Mouse (Mus musculus) 3T3-L1 (cell line): Measurements from ENCODE around the gene Atp6v1d.

Experiments
- DNase-seq: peaks from one replicate; pipeline ENCODE4 v3.0.0-alpha.2; 2015; ENCODE audit warnings: low read depth, low spot score

Atp6v1d gene

DNA sequence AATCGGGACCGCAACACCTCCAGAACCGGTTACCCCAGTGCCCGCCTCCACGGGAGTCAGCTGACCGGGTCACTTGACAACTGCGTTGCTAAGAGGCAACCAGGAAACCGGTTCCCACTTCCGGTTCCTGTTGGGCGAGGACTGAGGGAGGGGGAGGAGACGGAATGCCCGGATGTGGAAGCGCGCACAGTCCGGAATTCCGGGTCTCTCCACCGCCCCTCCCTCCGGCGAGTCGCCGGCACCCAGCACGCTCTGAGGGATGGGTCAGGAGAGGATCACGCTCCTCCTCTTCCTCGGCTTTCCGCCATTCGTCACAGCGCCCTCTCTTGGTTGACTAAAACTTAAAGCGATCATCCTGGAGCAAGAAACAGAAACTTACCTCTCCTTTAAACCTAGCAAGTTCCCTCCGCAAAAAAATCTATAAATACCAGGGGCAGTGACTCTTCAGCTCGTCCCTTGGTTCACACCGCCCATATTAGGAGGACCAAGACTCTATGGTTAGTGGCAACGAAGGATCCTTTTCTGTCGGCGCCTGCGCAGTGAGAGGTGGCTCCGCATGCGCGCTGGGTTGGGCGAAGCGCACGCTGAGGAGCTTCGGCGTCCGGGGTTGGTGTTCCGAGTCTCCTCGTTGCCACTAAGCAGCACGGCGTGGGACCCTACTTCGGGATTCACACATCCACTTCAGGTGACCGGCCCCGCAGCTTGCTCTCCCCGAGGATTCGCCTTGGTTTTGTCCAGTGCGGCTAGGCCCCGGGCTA is at the start of gene Atp6v1d, which contains the start of gene Eif2s1:
TSS of gene Atp6v1d (minus strand) at position 143 of the 758 bp plus-strand sequence.
TSS of gene Eif2s1 (plus strand) at position 324 of the 758 bp plus-strand sequence.
- DNase-seq = peak; percentile 99

- no peak for DNase-seq
These were observed 49.4 kb upstream of the Atp6v1d start for GRCm38 (mm10) chr12:78910684-78911461.

- DNase-seq = peak; percentile 55
These were observed 46.7 kb upstream of the Atp6v1d start for GRCm38 (mm10) chr12:78908081-78908605.

GRCm38 (mm10) chr12:78906707-78907162 is 45.3 kb upstream of the Atp6v1d start, which contains the start of gene Plek2:
Plek2 (minus strand) TSS chr12:78906964.
- no peak for DNase-seq

DNA sequence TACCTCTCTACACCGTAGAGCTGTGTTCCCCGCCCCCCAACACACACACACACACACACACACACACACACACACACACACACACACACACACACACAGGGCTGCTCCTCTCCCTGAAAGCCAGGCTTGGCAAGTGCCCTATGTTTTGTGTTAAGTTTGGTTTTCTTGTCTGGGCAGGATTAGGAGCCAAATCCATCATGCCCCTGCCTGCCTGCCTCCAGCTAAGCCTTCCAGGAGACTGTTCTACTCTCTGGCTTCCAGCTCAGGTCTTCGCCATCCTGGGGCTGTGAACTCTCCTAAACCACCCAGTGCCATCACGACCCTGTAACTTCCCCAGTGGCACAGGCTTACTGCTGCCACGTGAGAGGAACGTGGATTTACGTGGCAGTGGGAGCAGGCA is 43.1 kb upstream of the Atp6v1d start:
- no peak for DNase-seq

DNA sequence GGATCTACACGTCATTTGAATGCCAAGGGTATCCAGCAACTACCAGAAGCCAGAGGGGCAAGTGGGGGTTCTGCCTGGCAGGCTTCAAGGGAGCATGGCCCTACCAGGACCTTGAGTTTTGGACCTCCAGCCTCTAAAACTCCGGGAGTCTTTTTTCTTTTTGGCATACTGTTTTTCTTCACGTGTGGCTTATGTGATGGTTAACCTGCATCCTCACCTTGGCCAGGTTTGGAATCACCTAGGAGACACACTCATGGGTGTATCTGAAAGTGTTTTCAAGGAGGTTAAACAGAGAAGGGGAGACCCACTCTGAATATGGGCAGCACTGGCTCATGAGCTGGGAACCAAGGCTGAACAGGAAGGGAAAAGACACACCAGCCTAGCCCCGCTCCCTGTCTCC is 41.9 kb upstream of the Atp6v1d start:
- no peak for DNase-seq

- no peak for DNase-seq
These were observed 40.0 kb upstream of the Atp6v1d start for GRCm38 (mm10) chr12:78901467-78901866.

DNA sequence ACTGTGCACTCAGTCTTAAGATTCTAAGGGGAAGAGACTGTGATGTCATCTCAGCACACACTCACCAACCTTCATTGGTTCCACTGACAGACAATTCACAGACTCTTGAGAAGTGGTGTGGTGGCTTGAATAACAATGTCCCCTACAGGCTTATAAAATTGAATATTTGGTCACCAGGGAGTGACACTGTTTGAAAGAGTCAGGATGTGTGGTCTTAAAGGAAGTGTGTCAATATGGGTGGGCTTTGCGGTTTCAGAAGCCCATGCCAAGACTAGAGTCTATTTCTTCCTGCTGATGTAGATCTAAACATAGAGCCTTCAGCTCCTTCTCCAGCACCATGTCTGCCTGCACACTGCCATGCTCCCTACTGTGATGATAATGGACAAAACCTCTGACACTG is 36.4 kb upstream of the Atp6v1d start:
- DNase-seq = no peak

- DNase-seq = no peak
These were observed 29.7 kb upstream of the Atp6v1d start for GRCm38 (mm10) chr12:78891149-78891548.

DNA sequence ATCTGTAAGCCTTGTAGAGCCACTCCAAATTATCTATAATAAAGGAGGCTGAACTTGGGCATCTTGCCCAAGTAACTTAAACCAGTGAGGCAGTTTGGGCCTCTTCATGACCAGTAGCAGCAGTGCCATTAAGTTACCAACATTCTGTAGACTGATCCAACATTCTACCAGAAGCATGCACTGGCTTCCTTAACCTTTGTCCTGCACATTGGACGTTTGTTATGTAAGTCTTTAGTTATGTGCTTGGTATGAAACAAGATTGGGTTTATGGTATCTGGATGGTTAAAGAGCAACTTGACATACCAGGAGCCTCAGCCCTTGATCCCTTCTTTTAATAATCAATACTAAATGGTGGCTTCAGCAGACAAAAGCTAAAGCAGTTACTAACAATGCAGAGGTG is 28.6 kb upstream of the Atp6v1d start:
- DNase-seq = no peak

DNA sequence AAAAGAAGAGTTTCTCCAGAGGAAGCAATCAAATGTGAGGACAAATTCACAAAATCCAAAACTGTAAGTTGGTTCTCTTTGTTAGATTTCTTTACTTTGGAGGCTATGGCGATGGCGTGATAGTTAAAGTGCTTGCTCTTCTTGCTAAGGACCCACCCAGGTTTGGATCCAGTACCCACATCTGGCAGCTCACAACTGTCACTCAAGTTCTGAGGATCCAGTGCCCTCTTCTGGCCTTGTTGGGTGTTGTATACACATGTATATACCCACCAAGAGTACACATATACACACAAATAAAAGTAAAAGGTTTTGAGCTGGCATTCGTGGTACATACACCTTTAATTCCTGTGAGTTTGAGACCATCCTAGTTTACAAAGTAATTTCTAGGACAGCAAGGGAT is 13.1 kb upstream of the Atp6v1d start:
- no peak for DNase-seq

- DNase-seq = peak; percentile 45
These were observed 6.7 kb upstream of the Atp6v1d start for GRCm38 (mm10) chr12:78868115-78868514.

GRCm38 (mm10) chr12:78865434-78865833 is 4.0 kb upstream of the Atp6v1d start:
- peak; percentile 68 for DNase-seq

GRCm38 (mm10) chr12:78862254-78862730 is 854 bp upstream of the Atp6v1d start:
- no peak for DNase-seq

GRCm38 (mm10) chr12:78860921-78861495 is 430 bp downstream of the Atp6v1d start:
- DNase-seq = peak; percentile 57

GRCm38 (mm10) chr12:78848246-78848645 is 13.2 kb downstream of the Atp6v1d start:
- DNase-seq = no peak

DNA sequence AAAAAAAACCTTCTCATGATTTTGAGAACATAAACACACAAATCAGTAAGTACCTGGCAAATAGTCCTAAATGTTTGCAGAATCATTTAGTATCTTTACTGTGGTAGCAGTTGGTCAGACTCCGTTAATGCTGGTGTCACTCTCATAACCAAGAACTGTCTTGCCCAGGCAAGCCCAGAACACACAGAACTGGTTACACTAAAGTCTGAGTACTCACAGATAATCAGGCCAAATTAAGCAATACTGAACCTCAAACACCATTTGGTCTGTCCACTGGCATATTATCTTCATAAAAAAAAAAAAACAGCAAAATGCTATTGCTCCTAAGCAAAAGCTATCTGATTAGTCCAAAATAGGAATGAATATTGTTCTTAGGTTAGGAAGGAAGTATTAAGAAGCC is 19.0 kb downstream of the Atp6v1d start:
- DNase-seq = no peak

GRCm38 (mm10) chr12:78839906-78840305 is 21.5 kb downstream of the Atp6v1d start:
- DNase-seq = no peak

DNA sequence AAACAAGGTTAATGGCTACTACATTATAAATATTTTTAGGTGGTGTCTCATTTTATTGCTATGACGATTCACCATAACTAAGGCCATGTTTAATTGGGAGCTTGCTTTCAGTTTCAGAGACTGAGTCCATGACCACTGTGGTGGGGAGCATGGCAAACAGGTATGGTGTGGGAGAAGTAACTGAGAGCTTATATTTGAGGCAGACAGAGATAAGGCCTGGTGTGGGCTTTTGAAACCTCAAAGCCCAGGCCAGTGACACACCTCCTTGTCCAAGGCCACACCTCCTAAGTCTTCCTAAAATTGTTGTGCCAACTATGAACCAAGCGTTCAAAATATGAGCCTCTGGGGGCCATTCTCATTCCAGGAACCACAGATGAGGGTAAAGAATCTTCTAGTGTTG is 26.9 kb downstream of the Atp6v1d start:
- no peak for DNase-seq

DNA sequence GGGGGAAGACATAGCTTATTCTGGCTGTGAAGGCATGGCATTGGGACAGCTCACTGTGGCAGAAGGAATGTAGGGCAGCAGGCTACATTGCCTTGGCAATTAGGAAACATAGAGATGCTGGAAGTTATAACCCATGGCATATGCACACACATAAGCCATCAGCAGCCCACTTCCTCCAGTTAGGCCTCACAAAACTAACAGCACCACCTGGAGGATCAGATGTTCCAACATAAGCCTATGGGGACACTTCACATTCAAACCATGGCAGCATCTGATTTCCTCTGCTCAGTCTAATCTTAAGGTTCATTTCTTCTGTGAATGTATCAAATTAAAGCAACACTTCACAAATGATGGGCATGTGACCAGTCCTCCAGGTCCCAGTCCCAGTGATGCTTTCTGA is 47.0 kb downstream of the Atp6v1d start:
- DNase-seq = peak; percentile 10

GRCm38 (mm10) chr12:78801836-78802235 is 59.6 kb downstream of the Atp6v1d start:
- DNase-seq = no peak

GRCm38 (mm10) chr12:78800036-78800435 is 61.4 kb downstream of the Atp6v1d start:
- no peak for DNase-seq
